Mouse (Mus musculus): Measurements from ENCODE around the gene C2cd2.

The C2cd2 gene

GRCm38 (mm10) chr16:97882891-97883290 is 79.5 kb downstream of the C2cd2 start:
- no peak for DNase-seq (ENCODE audit: low spot score in 2 of 2)

DNA sequence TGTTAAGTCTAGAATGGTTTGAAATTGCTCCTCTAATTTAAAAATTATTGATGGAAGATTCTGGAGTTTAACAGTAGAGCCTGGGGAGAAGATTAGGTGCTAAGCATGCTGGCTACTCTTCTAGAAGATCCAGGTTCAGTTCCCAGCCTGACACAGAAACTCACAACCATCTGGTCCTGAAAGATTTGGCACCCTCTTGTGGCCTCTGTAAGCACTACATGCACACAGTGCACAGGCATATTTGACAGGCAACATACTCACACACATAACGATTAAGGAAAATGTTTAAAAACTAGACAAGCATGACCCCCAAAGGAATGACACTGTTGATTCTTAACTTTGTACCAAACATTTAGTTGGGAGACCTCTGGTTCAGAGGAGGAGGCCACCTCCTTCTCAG is 83.3 kb downstream of the C2cd2 start:
- DNase-seq (ENCODE audit: low spot score in 2 of 2), result peak; percentile 28 to 68

GRCm38 (mm10) chr16:97877502-97877901 is 84.9 kb downstream of the C2cd2 start:
- DNase-seq (ENCODE audit: low spot score in 2 of 2), result no peak

DNA sequence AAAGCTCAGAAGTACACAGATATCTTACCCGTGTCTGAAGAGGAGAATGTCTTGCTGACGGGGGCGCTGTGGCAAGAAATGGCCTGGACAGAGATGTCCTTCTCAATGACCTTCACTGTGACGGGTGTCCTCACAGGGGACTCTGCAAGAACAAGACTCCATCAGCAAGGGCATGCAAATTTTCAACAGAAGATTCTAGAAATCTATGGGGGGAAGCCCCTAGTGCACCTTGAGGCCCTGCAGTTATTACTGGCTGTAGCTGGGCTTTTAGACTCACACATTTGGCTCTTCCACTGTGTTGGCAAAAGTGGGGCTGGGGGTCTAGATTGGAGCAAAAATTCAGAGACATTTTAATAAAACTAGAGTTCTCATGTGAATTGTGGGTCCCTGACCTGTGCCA is 87.3 kb downstream of the C2cd2 start:
- no peak for DNase-seq (ENCODE audit: low spot score in 2 of 2)

DNA sequence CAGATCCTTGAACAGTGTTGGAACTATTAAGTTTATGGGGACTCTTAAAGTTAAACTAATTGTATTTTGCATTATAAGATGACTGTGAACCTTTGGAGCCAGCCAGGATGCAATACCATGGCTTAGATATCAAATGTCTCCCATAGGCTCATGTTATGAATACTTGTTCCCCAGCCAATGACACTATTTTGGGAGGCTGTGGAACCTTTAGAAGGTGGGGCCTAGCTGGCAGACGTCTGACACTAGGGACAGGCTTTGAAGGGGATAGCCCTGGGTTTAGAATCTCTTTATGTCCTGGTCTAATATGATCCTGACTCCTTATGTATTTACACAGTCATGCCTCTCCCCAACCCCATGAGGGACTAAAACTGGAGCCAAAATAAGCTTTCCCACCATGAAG is 88.0 kb downstream of the C2cd2 start:
- no peak for DNase-seq (ENCODE audit: low spot score in 2 of 2)

DNA sequence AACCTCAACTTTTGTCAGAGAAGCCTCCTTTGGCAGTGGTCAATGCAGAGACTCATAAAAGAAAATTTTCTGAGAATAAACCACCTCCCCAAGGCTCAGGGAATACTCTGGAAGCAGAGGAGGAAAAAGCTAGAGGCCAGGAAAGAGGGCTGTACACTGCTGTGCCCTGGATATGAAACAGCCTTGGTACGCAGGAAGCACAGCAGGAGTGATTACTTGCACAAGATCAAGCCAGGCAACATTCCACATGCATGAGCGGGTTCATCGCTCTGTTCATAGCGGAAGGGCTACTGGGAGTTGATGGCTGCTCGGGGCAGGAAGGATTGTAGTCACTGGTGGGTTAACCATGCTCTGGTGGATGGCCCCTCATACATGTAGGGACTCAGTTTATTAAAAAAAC is 89.7 kb downstream of the C2cd2 start:
- no peak for DNase-seq (ENCODE audit: low spot score in 2 of 2)

GRCm38 (mm10) chr16:97869193-97870102 is 93.0 kb downstream of the C2cd2 start:
- DNase-seq (ENCODE audit: low spot score in 2 of 2), result no peak

DNA sequence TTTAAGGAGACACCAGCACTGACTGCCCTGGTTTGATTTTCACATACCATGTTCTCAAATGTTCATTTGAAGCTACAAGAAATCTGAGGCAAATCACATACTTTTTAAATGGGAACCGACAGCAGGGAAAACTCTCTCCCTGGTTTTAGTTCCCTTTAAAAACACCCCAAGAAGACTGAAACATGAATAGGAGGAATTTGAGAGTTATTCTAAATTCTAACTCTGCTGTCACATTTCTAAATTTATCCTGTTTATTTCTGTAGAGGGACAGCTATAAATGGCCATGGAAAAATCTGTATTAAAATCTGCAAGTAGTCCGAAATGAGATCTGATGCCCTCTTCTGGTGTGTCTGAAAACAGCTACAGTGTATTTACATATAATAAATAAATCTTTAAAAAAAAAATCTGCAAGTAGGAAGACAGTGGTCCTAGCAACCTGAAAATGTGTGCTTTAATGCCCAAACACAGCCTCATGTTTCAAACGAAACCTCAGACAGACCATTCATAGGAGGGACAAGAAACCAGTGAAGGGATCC is 98.4 kb downstream of the C2cd2 start:
- no peak for DNase-seq (ENCODE audit: low spot score in 2 of 2)

DNA sequence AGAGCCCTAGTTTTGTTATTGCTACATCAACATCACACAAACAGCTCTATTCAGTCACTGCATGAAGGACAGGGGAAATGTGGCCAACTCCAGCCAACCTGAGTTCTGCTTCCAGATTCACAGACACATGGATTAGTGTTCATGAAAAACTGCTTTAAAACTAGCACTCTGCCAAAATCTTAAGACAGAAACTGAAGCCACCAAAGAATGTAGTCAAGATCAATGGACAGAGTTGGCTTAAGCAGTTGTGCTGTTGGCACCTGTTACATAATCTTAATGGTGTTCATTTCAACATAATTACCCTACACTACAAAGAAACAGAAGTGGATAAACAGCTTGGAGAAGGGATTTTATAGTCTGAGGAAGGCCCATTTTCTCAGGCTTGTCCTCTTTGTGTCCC is 106.3 kb downstream of the C2cd2 start:
- no peak for DNase-seq (ENCODE audit: low spot score in 2 of 2)

- DNase-seq (ENCODE audit: low spot score in 2 of 2), result peak; percentile 80 to 85
Observed at GRCm38 (mm10) chr16:97851741-97852319, 110.6 kb downstream of the C2cd2 start, which contains the start of gene Prdm15. Gene Prdm15, minus strand, starts transcription at chr16:97851850.

GRCm38 (mm10) chr16:97851061-97851740 is 111.2 kb downstream of the C2cd2 start:
- peak; percentile 75 to 82 for DNase-seq (ENCODE audit: low spot score in 2 of 2)

DNA sequence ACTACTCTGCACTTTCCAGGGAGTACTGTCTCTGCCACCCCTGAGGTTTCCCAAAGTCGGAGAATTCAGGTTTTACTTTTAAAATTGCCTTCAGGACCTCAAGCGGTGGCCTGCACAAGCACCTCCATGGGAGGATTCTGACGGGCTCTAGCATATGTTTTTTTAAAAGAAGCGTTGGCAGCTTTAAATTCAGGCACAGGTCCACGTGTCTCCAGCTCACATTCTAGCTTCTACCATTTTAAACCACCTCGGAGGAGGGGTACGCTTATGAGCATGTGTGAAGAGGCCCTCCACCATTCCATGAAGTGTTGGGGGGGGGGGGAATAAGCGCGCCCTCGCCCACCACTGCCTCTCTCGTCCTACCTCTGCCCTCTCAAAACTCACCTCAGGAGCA is 111.7 kb downstream of the C2cd2 start:
- DNase-seq (ENCODE audit: low spot score in 2 of 2), result peak in 1 of 2 experiments; percentile 7

- no peak for DNase-seq (ENCODE audit: low spot score in 2 of 2)
Observed at GRCm38 (mm10) chr16:97848832-97849231, 113.6 kb downstream of the C2cd2 start.

DNA sequence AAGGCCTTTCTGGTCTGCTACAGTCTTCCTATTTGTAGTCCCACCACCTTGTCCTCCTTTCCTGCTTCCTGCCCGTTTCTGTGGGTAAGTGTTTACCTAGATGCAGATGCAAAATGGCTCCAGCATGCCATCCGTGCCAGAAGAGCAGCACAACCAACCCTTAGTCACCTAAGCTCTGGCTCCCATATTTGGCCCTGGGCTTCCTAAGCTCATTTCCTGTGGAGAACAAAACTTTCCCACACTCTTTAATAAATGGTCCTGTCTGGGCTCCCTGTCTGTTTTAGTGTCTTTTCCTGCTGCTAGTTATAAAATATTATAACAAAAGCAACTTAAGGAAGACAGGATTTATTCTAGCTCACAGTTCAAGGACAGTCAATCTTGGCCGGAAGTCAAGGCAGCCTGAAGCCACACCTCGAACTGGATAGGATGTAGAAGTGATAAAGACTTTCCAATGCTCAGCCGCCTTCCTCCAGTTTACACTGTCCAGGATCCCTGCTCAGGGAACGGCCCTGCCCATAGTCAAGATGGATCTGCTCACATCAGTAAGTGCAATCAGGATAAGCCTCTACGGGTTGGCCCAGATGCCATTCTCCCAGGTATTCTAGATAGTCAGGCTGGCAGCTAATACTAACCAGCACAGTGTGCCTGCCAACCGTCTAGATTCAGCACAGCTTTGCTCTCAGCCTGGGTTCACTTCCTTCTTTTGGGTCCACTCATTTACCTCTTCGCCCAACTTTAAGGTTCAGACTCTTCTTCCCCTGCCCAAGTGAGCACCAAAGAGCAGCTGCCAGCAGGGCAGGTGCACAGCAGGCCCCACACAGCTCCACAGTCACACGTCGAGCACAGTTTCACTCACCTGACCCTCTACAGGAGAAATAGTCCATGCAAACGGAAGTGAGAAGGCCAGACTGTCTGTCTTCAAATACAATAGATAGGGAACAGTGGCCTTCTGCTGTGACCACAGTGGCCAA is 117.1 kb downstream of the C2cd2 start:
- DNase-seq (ENCODE audit: low spot score in 2 of 2), result no peak

GRCm38 (mm10) chr16:97832154-97832553 is 130.2 kb downstream of the C2cd2 start:
- DNase-seq (ENCODE audit: low spot score in 2 of 2), result no peak

DNA sequence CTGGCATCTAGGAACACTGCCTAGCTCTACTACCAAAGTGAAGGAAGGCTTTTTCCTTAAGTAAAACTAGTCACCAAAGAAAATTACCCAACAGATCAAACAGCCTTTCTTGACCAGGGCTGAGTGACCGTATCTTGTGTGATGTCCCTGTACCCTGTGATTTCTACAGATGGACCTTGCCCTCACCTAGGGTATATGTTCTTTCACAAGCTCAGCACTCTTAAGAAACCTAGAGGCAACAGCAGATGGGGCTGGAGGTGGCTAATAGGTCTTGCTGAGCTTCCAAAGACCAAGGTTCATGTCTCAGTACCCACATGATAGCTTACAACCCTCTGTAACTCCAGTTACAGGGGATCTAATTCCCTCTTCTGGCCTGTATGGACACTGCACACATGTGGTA is 134.2 kb downstream of the C2cd2 start:
- DNase-seq (ENCODE audit: low spot score in 2 of 2), result no peak

DNA sequence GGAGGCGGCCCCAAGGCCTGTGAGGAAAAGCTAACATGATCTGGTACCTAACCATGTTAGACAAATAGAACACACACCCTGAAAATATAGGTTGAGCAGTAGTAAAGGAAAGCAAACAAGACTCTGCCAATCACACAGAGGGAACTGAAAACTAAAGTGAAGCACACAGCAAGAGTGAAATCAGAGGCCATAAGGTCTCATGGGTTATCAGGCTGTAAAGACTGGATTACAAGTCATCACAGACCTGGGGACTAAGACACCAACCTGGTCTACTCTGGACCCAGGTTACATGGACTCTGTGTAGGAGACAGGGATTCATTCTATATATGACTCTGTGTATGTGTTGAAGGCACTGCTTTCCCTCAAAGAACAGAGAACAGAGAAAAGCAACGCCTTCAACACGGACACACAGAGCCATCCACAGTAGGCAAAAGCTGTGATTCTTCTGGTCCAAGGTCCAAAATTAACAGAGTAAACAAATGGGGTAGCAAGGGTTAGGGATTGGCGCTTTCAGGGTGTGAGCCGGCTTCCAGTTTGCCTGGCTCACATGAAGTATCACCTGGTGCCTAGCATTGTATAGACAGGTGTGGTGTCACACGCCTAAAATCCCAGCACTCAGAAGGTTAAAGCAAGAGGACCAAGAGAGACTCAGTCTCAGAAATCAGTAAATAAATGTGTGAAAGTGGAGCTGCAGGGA is 138.9 kb downstream of the C2cd2 start:
- no peak for DNase-seq (ENCODE audit: low spot score in 2 of 2)

- no peak for DNase-seq (ENCODE audit: low spot score in 2 of 2)
Observed at GRCm38 (mm10) chr16:97819532-97819931, 142.9 kb downstream of the C2cd2 start.

DNA sequence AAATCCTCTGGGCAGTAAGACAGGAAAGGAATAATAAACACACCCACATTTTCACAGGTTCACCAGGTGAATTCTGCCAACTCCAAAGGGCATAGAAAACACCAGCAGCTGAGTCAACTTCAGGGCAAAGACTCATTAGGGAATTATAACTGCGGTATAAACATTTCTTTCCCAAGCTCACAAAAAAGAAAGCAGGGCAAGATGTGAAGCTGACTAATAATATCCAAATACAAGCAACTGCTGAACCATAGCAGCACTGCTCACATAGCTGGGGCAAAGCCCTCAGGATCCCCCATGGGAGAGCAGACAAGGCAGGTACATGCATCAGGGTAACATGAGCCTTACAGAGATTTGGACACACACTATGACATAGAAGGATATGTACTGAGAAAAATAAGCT is 145.0 kb downstream of the C2cd2 start:
- no peak for DNase-seq (ENCODE audit: low spot score in 2 of 2)

DNA sequence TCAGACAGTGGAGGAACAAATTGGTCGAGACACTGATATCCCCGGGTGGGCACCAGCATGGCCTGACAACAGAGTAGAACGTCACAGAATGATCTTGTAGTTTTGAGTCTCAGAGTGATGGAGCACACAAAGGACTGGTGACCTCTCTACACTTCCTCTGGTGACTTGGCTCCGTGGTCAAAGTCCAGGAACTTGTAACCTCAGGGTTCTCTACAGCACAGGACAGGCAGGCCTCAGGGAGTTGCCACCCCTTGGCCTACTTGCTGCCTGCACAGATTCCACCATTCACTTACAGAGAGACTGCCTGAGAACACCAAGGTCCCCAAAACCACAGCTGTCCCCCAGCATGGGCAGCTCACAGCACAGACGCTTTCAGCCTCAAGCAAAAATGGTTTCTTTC is 147.1 kb downstream of the C2cd2 start:
- no peak for DNase-seq (ENCODE audit: low spot score in 2 of 2)

GRCm38 (mm10) chr16:97814060-97814459 is 148.3 kb downstream of the C2cd2 start:
- no peak for DNase-seq (ENCODE audit: low spot score in 2 of 2)

Measured in thymus, postnatal 10 days (tissue).